Mouse (Mus musculus) ES-CJ7 (cell line): ENCODE results near the gene Gm10188.

ENCODE experiments used
- DNase-seq: peaks from one replicate; pipeline ENCODE4 v3.0.0; 2011; ENCODE audit warnings: low read depth, low spot score

Gene Gm10188

DNA sequence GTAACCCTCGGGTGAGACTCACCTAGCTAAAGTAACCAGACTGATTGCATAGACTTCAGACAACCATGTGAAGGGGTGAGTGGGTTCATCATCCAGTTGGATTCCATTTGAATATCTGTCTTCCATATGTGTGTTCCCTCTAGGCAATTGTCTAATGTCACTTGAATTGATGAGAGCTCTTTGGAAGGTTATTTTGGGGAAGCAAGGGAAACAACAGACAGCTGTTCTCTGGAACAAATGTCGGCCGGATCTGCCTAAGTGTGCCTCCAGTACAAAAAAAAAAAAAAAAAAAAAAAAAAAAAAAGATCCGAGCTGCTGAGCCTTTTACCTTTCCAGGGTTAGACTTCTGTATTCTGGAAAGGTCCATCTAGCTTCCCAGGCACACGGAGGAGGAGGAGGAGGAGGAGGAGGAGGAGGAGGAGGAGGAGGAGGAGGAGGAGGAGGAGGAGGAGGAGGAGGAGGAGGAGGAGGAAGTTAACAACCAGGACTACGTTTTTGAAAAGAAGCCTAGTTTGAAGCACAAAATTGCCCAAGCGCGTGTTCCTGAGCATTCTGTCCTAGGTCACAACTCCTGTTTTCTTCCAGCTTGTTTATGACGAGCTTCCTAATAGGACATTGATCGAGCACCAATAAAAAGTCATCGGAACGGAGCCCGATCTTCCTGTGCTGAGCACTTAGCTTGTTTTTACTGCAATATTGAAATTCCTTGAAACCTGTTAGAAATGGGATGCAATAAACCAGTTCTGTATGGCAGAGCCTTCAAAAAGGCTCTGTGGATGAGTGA, 3.1 kb downstream of the Gm10188 start:
- DNase-seq = no peak

DNA sequence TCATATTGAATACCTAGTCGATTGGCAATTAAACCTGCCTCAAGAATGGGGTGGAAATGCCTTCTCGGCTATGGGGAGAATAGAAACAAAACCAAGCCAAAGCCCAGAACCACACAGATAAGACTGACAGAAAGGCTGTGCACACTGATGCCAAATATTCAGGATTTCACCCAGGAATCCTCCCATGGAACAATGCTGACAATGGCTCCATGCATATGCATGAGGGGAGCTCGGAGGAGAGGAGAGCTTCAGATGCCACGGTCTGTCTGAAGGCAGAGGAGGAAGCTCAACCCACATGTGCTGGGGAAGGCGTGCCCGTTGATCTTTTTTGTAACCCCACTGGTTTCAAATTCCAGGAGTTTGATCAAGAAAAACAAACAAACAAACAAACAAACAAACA, 7.4 kb downstream of the Gm10188 start:
- peak; percentile 56 for DNase-seq

DNA sequence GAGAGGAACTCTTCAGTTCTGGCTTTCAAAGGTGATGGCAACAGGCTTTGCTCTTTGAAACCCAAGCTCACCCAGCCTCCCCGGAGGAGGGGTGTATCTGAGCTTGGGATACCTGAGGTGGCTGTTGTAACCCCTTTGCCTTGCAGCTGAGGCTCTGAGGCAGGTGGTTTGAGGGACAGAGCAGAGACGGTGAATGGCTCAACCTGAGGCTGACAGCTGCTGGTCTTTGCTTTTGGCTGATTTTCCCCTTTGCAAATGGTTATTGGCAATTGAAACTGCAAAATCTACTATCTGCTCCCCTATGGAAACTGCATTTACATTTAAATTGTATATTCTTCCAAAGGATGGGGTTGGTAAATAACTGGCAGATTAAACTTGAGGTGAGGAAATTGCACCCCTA, 7.9 kb downstream of the Gm10188 start:
- DNase-seq = no peak

DNA sequence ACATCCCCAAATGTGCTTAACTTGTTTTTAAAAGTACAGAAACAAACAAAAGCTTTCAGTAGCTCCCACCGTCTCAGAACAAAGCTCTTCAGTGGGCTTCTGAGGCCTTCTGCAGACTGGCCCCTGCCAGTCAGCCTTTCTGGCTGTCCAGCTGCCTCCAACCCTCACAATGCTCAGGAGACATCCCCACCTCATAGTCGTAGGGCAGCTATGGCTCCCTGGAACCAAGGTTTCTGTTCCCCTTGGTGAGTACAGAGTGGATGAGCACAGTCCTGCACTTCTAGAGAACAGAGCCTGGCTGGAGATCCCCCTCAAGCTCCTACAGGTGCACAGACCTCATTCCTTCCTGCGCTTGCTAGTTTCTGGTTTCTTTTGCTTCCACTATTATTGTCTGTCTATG, 13.3 kb downstream of the Gm10188 start:
- DNase-seq = no peak

DNA sequence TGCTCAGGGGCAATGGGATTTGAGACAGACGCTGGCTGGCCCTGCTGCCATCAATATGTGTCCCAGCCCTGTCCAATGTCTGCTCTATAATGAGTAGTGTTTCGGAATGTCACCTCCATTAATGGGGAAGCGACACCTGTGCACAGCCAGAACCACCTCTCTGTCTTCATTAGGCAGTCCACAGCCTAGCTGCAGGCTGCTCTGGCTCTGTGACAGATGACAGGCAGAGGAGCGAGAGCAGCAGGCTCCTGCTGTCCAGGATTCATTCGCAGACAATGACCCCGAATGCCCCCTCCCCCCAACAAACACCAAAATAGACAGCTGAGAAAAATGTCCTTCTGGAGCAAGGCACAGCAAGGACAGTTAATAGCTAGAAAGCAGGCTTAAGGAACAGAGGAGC, 16.5 kb downstream of the Gm10188 start:
- DNase-seq = no peak

DNA sequence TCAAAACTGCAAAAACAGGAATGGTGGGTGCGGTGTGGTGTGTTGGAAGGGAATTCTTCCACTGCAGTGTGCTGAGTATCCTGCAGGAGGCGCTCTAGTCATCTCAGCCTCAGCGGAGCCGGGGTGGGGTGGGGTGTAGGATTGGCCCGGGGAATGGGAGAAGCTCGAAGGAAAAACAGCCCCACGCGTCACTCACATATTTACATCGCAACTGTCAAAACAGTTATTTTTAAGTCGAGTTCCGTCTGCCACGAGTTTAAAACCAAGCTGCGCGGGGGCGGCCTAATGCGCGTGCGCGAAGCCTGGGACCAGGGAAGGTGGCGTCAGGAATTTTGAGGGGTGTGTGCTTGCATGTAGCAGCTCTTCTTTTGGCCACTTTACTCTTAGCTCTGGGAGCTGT, 17.3 kb downstream of the Gm10188 start:
- peak; percentile 81 for DNase-seq

DNA sequence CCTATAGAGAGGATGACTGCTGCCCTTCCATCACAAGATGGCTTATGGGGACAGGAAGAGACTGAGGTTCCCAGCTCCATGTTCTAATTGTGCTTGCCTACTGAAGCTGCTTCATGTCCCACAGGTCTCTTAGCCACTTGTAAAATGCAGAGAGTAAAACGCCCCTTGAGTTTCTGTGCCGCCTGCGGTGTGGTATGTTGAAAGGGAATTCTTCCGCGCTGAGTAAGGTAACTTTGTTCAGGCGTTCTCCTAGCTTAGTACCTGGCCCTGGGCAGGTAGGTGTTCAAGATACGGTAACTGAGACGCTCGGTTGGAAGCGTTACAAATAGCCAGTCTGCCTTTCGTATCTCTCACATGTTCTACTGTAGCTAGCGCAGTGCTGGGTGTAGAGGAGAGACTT, 17.9 kb downstream of the Gm10188 start:
- no peak for DNase-seq

DNA sequence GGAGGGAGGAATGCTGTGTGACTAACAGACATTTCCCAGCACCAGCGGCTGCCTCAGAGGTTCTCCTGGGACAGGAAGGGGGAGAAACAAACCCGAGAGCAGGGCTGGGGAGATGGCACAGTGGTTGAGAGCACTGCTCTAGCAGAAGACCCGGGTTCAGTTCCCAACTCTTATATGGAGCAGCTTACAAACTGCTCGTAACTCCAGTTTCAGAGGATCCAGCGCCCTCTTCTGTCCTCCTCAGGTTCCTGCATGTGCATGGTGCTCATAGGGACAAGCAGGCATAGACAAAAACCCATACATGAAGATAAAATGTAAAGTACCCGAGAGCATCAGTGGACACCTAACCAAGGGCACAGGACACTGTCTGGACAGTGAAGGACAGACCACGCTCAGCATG, 18.6 kb downstream of the Gm10188 start:
- DNase-seq = peak; percentile 94

DNA sequence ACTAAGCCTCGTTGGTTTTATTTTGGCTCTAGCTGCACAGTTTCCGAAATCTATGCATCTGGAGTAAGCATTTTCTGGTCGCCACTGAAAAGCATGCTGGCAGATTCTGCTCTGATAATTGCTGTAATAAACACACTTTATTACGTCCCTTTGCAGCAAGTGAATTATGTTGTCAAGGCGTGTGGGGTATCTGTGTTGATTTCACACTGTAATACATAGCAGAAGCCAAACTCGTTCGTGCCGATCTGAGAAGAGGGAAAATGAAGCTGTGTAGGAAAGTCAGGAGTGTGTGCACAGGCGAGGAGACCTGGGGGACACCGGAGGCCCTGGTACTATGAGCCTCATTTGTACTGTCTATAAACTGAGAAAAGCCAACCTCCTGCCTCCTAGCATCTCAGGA, 20.2 kb downstream of the Gm10188 start:
- DNase-seq = no peak

DNA sequence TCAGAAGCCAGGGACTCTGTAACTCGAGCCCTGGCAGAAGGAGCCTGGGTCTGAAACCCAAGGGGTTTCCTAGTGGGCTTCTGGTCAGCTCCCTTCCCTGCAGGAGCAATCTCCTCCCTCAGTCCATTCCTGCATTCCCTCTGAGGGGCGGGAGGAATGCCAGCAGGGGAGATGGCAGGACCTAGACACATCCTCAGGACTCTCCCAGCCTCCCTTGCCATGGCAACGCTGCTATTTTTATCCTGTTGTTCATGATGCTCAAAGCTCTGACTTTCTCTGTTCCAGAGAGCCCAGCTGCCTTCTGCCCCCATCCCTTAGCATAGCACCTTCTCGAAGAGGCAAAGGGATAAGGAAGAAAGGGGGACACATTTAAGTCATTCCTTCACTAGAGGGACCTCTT, 21.4 kb downstream of the Gm10188 start:
- no peak for DNase-seq

DNA sequence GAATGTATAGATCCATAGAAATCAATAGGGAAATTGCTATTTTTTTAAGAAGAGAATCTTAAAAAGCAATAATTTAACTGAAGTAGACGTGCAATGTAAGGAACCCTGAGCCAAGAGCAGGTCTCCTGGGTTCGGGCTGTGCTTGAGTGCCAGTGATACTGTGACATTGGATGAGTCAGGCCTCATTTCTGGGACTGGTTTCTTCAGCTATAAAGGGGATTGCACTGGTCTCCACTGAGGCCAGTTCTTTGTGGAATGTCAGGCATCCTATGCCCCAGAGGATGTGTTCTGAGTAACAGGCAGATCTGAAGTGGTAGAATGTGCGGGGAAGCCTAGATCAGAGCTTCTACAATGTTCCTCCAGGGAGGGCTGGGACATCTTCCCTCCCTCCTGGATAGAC, 22.7 kb downstream of the Gm10188 start:
- DNase-seq = no peak

DNA sequence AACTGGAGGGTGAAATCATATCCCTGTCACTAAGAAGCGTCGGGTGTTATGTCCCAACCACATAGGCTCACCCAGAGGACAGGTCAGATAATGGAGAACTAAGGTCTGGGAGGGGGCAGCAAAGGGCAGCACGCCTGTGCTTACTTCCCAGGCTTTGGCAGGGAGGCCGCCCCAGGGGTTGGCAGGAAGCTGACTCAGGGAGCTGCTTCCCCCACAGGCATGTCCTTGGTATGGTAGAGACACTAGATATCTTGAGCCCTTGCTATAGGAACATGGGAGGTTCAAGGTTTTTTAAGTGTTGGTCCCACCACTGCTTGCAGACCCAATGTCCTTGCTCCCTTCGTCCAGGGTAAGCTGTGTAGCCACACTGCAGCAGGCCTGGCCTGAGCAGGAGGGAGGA, 23.6 kb downstream of the Gm10188 start:
- DNase-seq = no peak

DNA sequence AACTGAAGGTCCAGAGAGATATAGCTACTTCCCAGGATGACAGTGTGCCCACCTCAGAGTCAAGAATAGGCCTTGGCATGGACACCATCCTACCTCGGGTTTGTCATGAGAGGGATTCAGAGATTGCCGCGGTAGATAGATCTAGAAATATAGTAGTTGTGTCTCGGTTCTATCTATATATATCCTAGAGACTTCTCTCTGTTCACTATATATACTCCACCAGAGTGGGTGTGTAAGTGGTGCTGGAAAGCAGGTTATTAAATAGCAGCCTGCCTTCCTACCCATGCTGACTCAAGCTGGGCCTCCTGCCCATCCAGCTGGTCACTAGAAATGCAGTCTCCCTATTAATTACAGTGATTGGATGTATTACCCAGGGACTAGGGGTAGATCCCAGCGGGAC, 26.8 kb downstream of the Gm10188 start:
- DNase-seq = no peak

DNA sequence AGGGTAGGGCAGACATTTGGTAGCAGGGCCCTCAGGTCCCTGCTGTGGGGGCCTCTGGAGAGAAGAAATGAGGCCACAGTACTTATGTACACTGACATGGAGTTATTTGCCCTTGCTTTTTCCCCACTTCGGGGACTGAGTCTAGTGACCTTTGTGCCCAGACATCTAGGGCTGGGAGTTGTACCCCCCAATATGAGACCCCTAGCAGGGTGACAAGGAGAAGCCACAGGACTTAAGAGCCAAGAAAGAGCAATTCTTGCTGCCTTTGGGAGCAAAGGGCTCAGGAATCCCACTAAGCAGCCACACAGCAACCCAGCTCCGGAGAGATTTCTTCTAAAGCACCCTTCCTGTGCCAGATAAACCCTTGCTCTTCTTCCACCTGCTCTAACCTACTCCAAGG, 27.6 kb downstream of the Gm10188 start:
- no peak for DNase-seq

DNA sequence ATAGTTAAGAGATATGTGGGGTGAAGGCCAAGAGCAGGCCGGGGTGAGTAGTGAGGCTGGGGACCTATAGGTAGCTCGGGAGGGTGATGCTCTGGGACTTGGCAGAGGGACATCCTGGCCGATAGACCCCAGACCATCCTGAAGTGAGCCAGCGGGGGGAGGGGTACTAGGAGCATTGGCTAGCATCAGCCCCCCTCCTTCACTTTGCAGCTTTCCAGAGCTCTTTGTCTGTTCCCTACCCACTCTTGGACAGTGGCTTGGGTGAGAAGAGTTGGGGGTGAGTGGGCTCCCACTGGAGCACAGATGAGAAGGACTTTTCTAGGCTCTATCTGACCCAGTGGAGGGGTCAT, 28.1 kb downstream of the Gm10188 start:
- DNase-seq = peak; percentile 71

DNA sequence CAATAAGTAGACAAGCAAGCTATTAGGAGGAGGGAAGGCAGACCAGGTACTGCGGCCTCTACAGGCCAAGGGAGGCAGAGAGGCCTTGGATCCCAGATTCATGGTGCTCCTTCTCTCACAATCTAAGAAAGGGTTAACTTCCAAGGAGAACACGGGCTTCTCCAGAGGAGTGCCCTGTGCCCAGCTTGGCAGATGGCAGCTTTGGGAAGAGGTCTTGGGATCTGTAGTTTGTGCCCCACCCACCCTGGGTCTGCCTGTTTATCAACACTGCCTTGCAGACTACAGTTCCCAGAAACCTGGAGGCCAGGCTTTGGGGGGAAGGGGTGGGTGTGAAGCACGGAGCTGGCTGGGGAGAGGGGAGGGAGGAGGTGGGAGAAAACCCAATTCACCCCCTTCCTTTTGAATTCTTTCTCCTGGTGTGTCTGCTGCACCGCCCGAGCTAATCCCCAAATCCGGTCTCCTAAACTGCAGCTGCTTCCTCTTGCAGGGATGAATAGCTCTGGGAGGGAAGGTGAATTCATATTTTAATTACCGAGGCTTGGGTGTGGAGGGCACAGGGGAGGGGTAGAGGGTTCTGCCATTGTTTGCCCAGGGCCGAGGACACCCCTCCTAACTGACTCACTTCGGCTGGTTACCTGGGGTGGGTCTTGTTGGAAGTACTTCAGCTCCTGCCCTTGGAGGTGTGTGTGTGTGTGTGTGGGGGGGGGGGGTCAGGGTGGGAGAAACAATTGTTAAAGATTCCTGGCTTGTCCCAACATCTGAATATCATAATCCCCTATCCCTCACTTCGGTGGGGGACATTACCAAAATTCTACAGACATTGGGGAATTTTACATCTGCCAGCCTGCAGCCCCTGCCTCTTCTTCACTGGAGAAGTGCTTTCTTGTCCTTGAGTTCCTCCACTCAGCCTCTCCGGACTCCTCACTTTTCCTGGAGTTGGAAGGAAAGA, 28.7 kb downstream of the Gm10188 start:
- peak; percentile 99 for DNase-seq

DNA sequence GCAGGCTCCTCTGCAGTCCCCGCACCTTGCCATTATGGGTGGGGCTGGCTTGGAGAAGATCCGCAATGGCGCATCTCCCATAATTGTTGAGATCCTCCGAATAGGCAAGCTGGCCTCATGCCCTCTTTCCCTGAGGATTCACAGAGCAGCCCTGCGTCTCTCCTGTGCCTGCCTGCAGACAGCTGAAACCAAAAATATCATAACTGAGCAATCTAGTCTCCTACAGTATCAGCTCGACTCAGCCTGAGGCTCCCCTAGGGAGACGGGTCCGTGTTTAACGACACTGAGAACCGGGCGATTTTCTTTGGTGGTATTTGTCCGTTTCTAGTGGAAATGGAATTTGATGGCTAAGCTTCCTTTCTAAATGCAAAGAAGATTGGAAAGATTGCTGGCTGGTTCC, 29.6 kb downstream of the Gm10188 start:
- DNase-seq = no peak

DNA sequence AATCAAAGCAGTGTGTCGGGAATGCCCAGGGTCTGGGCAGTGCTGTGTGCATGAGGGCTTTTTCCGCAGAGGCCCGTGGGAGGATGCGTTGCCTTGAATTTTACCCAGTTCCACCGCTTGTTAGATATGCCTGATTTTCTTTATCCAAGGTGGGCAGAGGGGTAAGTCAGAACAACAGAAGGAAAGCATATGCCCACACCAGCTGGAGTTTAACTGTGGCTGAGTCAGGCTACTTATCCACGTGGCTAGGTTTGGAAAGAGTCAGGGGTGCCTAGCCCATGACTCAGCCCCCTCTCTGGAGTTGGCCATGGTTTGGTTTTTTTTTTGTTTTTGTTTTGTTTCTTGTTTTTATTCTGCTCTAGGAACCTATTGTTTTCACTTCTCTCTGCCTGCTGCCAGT, 30.3 kb downstream of the Gm10188 start:
- no peak for DNase-seq

DNA sequence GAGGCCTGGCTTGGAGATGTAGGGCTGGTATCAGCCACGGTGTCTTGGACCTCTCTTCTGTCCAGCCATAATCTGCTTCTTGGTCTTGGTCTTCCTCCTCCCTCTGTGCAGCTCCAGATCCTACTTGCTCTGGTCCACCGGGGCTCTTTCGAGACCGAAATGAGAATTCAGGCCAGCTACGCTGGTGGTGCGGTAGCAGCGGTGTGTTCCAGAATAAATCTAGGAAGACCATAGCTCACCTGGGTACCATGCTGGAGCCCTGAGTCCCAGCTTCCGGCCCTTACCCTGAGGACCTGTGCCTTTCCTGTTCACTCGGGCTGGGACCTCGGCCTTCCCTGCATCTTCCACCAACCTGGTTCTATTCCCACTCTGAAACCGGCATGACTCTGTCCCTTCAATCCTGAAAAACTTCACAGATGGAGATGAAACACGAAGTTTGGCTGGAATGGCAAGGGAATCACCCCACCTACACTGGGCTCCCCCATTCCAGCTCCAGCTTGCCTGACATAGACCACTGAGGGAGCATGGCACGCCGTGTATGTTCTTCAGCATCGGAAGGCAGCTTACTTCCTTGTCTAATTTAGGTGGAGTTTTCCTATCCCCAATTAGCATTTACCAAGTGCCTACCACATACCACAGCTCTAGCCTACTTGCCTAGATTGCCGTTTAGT, 31.0 kb downstream of the Gm10188 start:
- no peak for DNase-seq

DNA sequence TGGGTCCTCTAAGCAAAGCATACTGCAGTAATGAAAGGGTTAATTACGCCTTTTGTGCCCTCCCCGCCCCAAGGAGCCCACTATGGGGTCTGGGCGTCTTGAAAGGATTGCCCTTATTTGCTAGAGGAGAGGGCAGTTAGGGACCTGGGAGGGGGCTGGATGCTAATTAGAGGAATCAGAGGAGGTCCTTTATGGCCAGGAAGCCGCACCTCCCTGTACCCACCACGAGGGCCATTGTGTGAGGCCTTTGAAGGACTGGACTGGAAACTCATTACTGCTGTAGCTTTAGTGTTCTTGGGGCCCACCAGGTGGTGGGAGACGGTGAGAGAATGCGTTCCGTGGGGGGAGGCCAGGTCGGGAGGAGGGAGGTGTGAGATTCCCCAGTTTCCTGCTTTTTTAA, 31.9 kb downstream of the Gm10188 start:
- peak; percentile 93 for DNase-seq

DNA sequence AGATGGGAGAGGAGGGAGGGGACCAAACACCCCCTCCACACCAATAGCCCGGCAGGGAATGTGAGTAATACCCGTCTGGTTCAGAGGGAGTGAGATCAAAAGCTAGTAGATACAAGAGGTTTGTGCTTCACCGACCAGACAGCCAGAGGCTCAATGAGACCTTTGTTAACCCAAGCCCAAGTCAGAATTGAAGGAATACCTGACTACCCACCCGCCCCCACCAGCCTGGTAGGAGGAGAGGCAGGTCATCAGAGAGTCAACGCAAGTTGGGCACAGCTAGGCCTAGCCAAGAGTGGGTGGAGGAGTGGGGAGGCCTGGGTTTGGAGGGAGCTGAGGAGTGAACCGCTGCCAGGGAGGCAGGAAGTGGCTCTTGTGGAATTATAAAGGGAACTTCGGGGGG, 33.2 kb downstream of the Gm10188 start:
- DNase-seq = no peak

DNA sequence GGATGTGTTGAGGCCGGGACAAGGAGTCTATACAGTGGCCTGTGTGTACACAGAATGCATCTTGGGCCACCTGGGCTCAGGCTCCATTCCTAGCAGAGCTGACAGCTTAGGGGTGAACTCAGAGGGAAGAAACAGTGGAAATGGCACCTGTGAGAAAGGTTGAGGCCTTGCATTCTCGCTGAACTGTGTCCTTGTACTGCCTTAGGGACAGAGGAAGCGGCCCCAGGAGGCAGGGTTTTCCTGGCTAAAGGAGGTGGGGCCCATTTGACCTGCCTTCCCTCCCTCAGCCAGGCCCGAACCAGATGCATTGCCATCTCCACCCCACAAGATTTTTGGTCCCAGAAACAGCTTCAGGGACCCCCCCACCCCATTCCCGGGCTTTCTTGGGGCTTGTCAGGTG, 33.9 kb downstream of the Gm10188 start:
- DNase-seq = peak; percentile 63
